Mouse (Mus musculus): ENCODE measurements around the gene Ace3.

DNA sequence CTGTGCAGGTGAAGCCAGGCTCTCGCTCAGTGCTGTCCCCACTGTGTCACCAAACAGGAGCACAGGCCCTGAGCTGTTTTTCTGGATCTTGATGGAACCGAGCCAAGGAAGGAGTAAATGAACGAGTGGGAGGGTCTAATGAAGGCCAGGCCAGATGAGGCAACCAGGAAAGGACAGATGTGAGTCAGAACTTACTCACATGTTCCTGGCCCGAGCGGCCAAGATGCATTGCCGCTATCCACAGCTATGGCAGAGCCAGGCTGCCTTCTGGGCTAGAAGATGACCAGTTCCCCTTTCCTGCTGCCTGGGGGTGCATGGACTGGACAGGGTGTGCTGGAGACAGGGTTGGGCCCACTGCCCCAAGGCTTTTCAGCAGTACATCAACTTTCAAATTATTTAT is 41.1 kb upstream of the Ace3 start:
- TF ChIP-seq CTCF (IDR thresholded peaks at IDR 0.05; ENCODE audit: low read depth), result no peak
- TF ChIP-seq EP300 (IDR thresholded peaks at IDR 0.05; ENCODE audit: low read depth), result no peak
